Mouse (Mus musculus): Measurements from ENCODE around the gene Abcc3.

Gene Abcc3

GRCm38 (mm10) chr11:94326961-94327411, 65.8 kb downstream of the Abcc3 start:
- no peak for DNase-seq (ENCODE audit: low spot score in 2 of 2)

GRCm38 (mm10) chr11:94324618-94325017, 68.2 kb downstream of the Abcc3 start:
- no peak for DNase-seq (ENCODE audit: low spot score in 2 of 2)

- DNase-seq (ENCODE audit: low spot score in 2 of 2) = no peak
Observed at GRCm38 (mm10) chr11:94323271-94323925, 69.4 kb downstream of the Abcc3 start.

GRCm38 (mm10) chr11:94322636-94323035, 70.2 kb downstream of the Abcc3 start:
- no peak for DNase-seq (ENCODE audit: low spot score in 2 of 2)

- DNase-seq (ENCODE audit: low spot score in 2 of 2) = peak; percentile 84 to 90
Observed at GRCm38 (mm10) chr11:94321931-94322400, 70.8 kb downstream of the Abcc3 start, which contains the start of gene Luc7l3. Gene Luc7l3, minus strand, starts transcription at chr11:94321988.

- no peak for DNase-seq (ENCODE audit: low spot score in 2 of 2)
Observed at GRCm38 (mm10) chr11:94320969-94321930, 71.5 kb downstream of the Abcc3 start.

- no peak for DNase-seq (ENCODE audit: low spot score in 2 of 2)
Observed at GRCm38 (mm10) chr11:94318056-94318455, 74.7 kb downstream of the Abcc3 start.

GRCm38 (mm10) chr11:94317515-94317914, 75.3 kb downstream of the Abcc3 start:
- no peak for DNase-seq (ENCODE audit: low spot score in 2 of 2)

GRCm38 (mm10) chr11:94317014-94317413, 75.8 kb downstream of the Abcc3 start:
- DNase-seq (ENCODE audit: low spot score in 2 of 2) = no peak

- no peak for DNase-seq (ENCODE audit: low spot score in 2 of 2)
Observed at GRCm38 (mm10) chr11:94316528-94316927, 76.3 kb downstream of the Abcc3 start.

GRCm38 (mm10) chr11:94315308-94315707, 77.5 kb downstream of the Abcc3 start:
- no peak for DNase-seq (ENCODE audit: low spot score in 2 of 2)

GRCm38 (mm10) chr11:94314098-94314652, 78.6 kb downstream of the Abcc3 start:
- DNase-seq (ENCODE audit: low spot score in 2 of 2) = no peak

- DNase-seq (ENCODE audit: low spot score in 2 of 2) = no peak
Observed at GRCm38 (mm10) chr11:94312733-94313132, 80.1 kb downstream of the Abcc3 start.

GRCm38 (mm10) chr11:94294996-94295845, 97.6 kb downstream of the Abcc3 start:
- no peak for DNase-seq (ENCODE audit: low spot score in 2 of 2)

Measured in natural killer cell, adult 2 months (primary cell).